Mouse (Mus musculus) neutrophil, adult 83 days (primary cell): ENCODE measurements around the gene Poldip3. TPM values are rescaled to one million over a fixed set of nuclear protein-coding genes. Genes with fewer than 3 reads are reported as not detected.

Experiments
- total RNA-seq, 2 experiments: library from RNA; stranded (reverse); gene quantifications; one replicate each; pipeline ENCODE4 v1.2.4; 2023

The Poldip3 gene
- 100 to 1,000 TPM; 115 to 126 TPM for total RNA-seq

DNA sequence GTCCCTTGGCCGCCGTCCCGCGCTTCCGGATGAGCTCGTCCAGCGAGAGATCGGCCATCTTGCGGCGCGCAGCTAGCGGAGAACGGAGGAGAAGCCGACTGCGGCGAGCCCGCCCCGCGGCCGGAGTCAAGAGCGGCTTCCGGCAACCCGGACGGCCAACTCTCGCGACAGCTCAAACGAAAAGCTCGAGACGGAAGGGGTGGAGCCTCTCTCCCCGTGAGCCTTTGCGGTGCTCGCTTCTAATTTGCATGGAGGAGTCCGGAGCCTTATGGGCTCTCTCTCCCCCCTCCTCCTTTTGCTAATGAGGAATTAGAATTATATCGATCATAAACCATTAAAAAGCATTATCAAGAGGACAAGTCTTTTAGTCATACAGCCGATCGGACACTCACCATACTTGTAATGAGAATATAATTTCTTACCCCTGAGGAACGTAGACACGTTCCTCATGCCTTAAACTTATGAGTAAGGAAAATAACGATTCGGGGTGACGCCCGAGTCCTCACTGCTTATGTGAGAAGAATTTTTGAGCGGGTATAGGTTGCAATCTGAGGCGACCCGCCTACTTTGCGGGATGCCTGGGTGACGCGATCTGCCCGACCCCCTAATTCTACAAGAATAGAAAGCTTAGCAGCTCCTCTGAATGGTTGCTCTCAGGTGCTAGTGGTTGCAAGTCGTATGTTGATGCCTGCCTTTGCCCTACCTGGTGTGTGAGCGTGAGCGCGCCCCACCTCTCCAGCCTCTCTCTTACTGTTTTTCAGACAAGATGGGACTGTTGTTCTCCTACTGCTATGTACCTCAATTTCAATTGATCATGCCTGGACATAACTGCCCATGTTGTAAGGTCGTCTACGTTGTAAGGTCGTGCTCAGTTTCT lies at the start of gene Poldip3:
Poldip3 (minus strand) TSS at position 189 of the 877 bp plus-strand sequence.

DNA sequence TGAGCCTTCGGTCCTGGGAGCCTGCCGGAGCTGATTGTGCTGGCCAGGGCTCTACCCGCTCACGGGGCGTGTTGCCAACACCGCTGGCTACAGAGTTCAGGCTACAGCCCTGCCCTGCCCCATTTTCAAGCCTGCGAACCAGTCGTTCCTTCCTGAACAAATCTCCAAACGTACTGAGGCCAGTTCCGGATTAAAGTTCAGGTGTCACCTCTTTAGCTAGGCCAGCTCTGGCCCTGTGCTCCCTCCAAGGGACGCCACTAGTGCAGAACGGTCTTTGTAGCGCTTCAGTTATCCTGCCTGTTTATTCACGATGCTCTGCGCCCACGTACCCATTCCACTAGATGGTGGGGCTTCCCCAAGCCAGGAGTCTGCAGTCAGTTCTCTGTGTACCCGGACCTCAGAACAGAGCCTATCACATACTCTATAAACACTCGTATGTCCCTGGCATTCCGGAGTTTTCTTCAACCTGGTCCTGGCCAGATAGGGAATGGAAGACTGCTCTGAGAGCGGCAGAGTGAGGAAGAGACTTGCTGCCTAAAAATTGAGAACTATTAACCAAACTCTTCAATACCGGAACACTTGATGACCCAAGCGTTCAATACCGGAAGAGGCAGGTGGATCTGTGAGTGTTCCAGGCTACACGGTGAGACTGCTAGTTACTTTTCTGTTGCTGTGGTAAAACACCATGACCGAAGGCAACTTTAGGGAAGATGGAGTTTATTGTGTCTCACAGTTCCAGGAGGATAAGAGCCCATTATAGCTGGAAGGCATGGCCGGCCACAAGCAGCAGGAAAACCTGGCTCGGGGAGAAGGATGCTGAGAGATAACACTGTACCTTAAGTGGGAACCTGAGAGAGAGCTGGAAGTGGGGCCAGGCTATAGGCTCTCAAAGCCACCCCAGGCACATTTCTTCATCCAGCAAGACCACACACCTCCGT lies 23.6 kb upstream of the Poldip3 start, which contains the start of gene Cyb5r3:
Cyb5r3 (minus strand) TSS at position 101 of the 938 bp plus-strand sequence.

DNA sequence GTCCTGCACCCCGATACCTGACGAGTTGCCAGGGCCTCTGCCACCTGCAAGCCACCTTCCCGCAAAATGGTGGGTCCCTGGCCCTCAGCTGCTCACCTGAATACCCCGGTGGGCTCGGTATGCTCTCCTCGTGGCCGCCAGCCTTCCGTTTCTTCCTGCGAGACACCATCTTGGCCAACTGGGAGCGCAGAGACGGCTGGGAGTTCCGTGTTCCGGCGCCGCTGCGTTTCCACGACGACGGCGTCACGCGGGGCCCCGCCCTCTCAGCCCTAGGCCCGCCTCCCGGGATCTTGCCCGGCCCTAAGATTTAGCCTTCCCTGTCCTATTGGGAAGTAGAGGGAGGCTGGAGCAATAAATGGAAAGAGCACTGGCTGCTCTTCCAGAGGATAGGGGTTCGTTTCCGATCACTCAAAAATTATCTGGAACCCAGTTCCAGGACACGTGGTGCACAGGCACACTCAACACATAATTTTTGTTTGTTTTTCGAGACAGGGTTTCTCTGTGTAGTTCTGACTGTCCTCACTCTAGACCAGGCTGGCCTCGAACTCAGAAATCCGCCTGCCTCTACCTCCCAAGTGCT lies 26.5 kb downstream of the Poldip3 start, which contains the start of gene Rrp7a:
Rrp7a (minus strand) TSS at position 236 of the 580 bp plus-strand sequence.

DNA sequence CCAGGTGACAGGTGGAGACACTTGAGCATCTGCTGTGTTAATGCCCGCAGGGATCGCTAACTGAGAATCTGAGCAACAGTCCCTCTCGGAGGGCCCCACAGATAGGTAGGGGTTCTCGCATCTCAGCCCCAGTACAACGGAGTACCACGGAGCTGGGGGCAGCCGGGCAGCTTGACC lies 59.9 kb downstream of the Poldip3 start, which contains the start of gene Serhl:
Serhl (plus strand) TSS at position 78 of the 177 bp plus-strand sequence.

Other genes starting within 250 kb of the Poldip3 start
- gene Tcf20, start 161.5 kb downstream of the Poldip3 start, total RNA-seq = 10 to 100 TPM; 79.2 to 97.6 TPM
- gene Nfam1, start 116.1 kb downstream of the Poldip3 start, total RNA-seq = 100 to 1,000 TPM; 400 to 437 TPM
- gene Serhl, start 59.9 kb downstream of the Poldip3 start, total RNA-seq = 10 to 100 TPM; 14.2 to 23.6 TPM
- 10 to 100 TPM; 39.0 to 40.6 TPM for gene Rrp7a, start 26.6 kb downstream of the Poldip3 start, total RNA-seq
- 10 to 100 TPM; 40.3 to 43.4 TPM for gene Cyb5r3, start 23.2 kb upstream of the Poldip3 start, total RNA-seq
- gene A4galt, start 102.4 kb upstream of the Poldip3 start, total RNA-seq = under 1 TPM in 1 of 2 experiments, not detected in 1; 0.18 TPM
- gene Arfgap3, start 200.9 kb upstream of the Poldip3 start, total RNA-seq = 10 to 100 TPM; 10.0 to 11.8 TPM